ENCODE assay signal across 9 mouse cellular contexts in the genomic region with DNA sequence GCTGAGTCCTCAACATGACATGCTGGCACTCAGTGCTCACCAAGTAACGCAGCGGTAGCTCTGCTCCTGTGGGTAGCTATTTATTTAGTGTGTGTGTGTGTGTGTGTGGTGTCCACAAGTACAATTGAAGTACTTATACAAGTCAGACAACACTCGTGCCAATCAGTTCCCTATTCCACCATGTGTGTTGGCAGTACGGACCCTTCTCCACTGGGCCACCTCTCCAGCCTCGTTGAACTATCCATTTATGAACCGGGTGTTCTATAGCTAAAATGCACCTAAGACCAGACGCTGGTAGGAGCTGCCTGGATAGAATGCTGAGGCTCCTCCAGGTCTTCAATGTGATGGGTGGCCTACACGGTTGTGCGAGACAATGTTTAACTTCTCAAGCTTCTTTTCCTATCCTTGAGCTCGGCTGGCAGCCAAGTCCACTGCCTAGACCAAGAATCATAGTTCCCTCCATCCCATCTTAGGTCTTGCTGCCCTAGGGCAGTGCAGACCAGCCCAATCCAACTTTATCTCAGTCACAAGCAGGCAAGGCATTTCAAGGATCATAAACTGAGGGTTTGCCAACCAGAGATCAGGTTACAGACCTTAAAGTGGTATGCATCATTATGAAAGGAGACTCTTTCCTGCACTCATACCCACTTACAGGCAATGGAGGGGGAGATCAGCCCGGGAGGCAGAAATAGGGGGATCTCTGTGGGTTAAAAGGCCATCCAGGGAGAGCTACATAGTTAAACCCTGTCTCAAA. TPM values are rescaled to one million over a fixed set of nuclear protein-coding genes. Genes with fewer than 3 reads are reported as not detected.
DNase-seq lines count a peak whose midpoint lies in the region; ATAC-seq and TF ChIP-seq lines count a peak whose summit lies in the region.
"Had no signal": no experiment of that assay in that cellular context is flagged by ENCODE, and none has a peak within 500 bp of the region (broad histone marks: within the 10 kb centered on the region; RNA-seq: fewer than 3 reads in every experiment).

No protein-coding gene starts in this region.

- 0 out of 2 replicates have a peak, but pooled peaks have one; percentile 16 for ATAC-seq in intestine, postnatal 0 days

- H3K9ac ChIP-seq in intestine, postnatal 0 days (ENCODE audit: low read depth, low read length) = no peak overlapping the region

- peaks cover 4% of the 10 kb centered on the region; the same call in 1 of the 2 replicates for H3K4me1 ChIP-seq in embryonic fibroblast, embryonic 13.5 days (ENCODE audit: control insufficient read depth, insufficient read depth, low read length)
- no peaks in the 10 kb centered on the region for H3K4me1 ChIP-seq in intestine, postnatal 0 days (replicated peaks; ENCODE audit: control insufficient read depth, insufficient read depth, low read length)

- peak; percentile 57 for DNase-seq in adrenal gland, adult 2 months
- no peak for DNase-seq in adrenal gland, adult 18-20 months (ENCODE audit: low spot score in 2 of 2)
- peak; percentile 40 for DNase-seq in lung, postnatal 14 days
- no peak for DNase-seq in cerebellum, postnatal 4 days (ENCODE audit: low spot score in 2 of 2)
- DNase-seq in gastrocnemius, postnatal 36 days = no peak
- DNase-seq in Muller cell, postnatal 12 days (ENCODE audit: inconsistent ontology term) = no peak

- H3K4me2 ChIP-seq in intestine, postnatal 0 days (replicated peaks; ENCODE audit: low read depth) = no peak overlapping the region

- intact Hi-C loops in gastrocnemius, postnatal 36 days (cut with DNase I) = no loop called here

- H3K9me3 ChIP-seq in intestine, postnatal 0 days (ENCODE audit: control insufficient read depth) = no peaks in the 10 kb centered on the region

- H3K4me3 ChIP-seq in embryonic fibroblast, embryonic 13.5 days (ENCODE audit: insufficient read depth, low read length) = no peak overlapping the region
- H3K4me3 ChIP-seq in intestine, postnatal 0 days (ENCODE audit: low read depth, low read length) = no peak overlapping the region

- peaks cover 41% of the 10 kb centered on the region for H3K36me3 ChIP-seq in intestine, postnatal 0 days (ENCODE audit: control insufficient read depth, insufficient read depth)

- TF ChIP-seq POLR2A in embryonic fibroblast, embryonic 13.5 days (IDR thresholded peaks at IDR 0.05; ENCODE audit: low read depth, low read length) = no peak

- WGBS in intestine, postnatal 0 days = 84% methylated on average over 11 of the region's 11 CpGs

- peak overlapping the region; percentile 63 for H3K27ac ChIP-seq in embryonic fibroblast, embryonic 13.5 days (ENCODE audit: insufficient read depth, low read length)
- H3K27ac ChIP-seq in intestine, postnatal 0 days (ENCODE audit: low read depth, low read length) = 0 out of 2 replicates have a peak overlapping the region, but pooled peaks have one; percentile 62

- no peaks in the 10 kb centered on the region for H3K27me3 ChIP-seq in intestine, postnatal 0 days (replicated peaks; ENCODE audit: control insufficient read depth, insufficient read depth, low read length)

- no peak for TF ChIP-seq CTCF in embryonic fibroblast, embryonic 13.5 days (IDR thresholded peaks at IDR 0.05; ENCODE audit: borderline replicate concordance, insufficient read depth, low read length)
- TF ChIP-seq CTCF in intestine, postnatal 0 days (IDR thresholded peaks at IDR 0.05; ENCODE audit: low read depth) = no peak

RNA-seq across cellular contexts. Expression of a gene that starts 16.6 kb away (rescaled TPM):
- 10 to 100 TPM; 29.4 to 37.0 TPM for total RNA-seq in adrenal gland, adult 2 months (2021)
- 59.1 and 61.2 TPM in 2 replicates for polyA plus RNA-seq in adrenal gland, adult 2 months (2012; rRNA removed)
- total RNA-seq in adrenal gland, adult 18-20 months (2021) = 10 to 100 TPM; 34.5 to 46.1 TPM
- 227 and 261 TPM in 2 replicates for polyA plus RNA-seq in embryonic fibroblast, embryonic 13.5 days (2011; ENCODE audit: insufficient read length, low read depth, missing spikeins)
- 64.7 and 70.5 TPM in 2 replicates for polyA plus RNA-seq in intestine, postnatal 0 days (2015; fragmentation: Nextera tagmentation; extraction: Ambion mirVana)
- total RNA-seq in gastrocnemius, postnatal 36 days (2021) = 1 to 10 TPM; 6.7 to 6.9 TPM

RNA-seq across cellular contexts. Expression of a gene that starts 58.9 kb away (rescaled TPM):
- not detected for total RNA-seq in adrenal gland, adult 2 months (2021)
- polyA plus RNA-seq in adrenal gland, adult 2 months (2012; rRNA removed) = not detected in 2 replicates
- total RNA-seq in adrenal gland, adult 18-20 months (2021) = not detected
- polyA plus RNA-seq in embryonic fibroblast, embryonic 13.5 days (2011; ENCODE audit: insufficient read length, low read depth, missing spikeins) = not detected in 2 replicates
- polyA plus RNA-seq in intestine, postnatal 0 days (2015; fragmentation: Nextera tagmentation; extraction: Ambion mirVana) = not detected in 2 replicates
- total RNA-seq in gastrocnemius, postnatal 36 days (2021) = not detected
- total RNA-seq: liver, adult 2 months had no signal
- polyA plus RNA-seq: liver, adult 2 months had no signal

Comparison
In these comparisons a context has a peak if more than half of its experiments do, and no peak if none do; other contexts are left out.
1. DNase-seq: peak in adrenal gland, adult 2 months (single experiment) and lung, postnatal 14 days (single experiment); none in adrenal gland, adult 18-20 months (0 of 2), cerebellum, postnatal 4 days (0 of 2), gastrocnemius, postnatal 36 days (0 of 2) and Muller cell, postnatal 12 days (single experiment).